Mouse (Mus musculus) forebrain, embryonic 14.5 days (tissue): ENCODE measurements around the gene Tmem120b. TPM values are rescaled to one million over a fixed set of nuclear protein-coding genes. Genes with fewer than 3 reads are reported as not detected.

Experiments
- ATAC-seq: fragments of 200-750 bp; cut with Nextera tagmentation; 2 replicates; pipeline ENCODE4 v1.8.0; 2017; ENCODE audit warnings: mild to moderate bottlenecking, moderate library complexity
- DNase-seq: peaks from one replicate; pipeline ENCODE4 v3.0.0-alpha.2; 2015; ENCODE audit warnings: low spot score
- H3K27ac ChIP-seq: fragments of 300-500 bp; sonication (generic); 2 replicates; pipeline ENCODE4 v1.5.1; 2014; ENCODE audit warnings: low read depth, mild to moderate bottlenecking, control low read depth, low read length, moderate library complexity
- H3K27me3 ChIP-seq: fragments of 300-500 bp; sonication (generic); replicated peaks from 2 replicates; pipeline ENCODE4 v1.6.1; 2014; ENCODE audit warnings: low read length, control low read depth, mixed read lengths; ENCODE audit not compliant: control insufficient read depth, insufficient read depth
- H3K36me3 ChIP-seq: fragments of 300-500 bp; sonication (generic); 2 replicates; pipeline ENCODE4 v1.6.1; 2014; ENCODE audit warnings: low read length, control low read depth; ENCODE audit not compliant: control insufficient read depth, insufficient read depth
- H3K4me1 ChIP-seq: fragments of 300-500 bp; sonication (generic); 2 replicates; pipeline ENCODE4 v1.6.1; 2014; ENCODE audit warnings: antibody characterized with exemption, low read length, control low read depth; ENCODE audit not compliant: control insufficient read depth, insufficient read depth
- H3K4me2 ChIP-seq: fragments of 300-500 bp; sonication (generic); 2 replicates; pipeline ENCODE4 v1.6.1; 2014; ENCODE audit warnings: mild to moderate bottlenecking, control low read depth, low read length
- H3K4me3 ChIP-seq: fragments of 300-500 bp; sonication (generic); 2 replicates; pipeline ENCODE4 v1.5.1; 2014; ENCODE audit warnings: low read depth, low read length, control low read depth
- H3K9ac ChIP-seq: fragments of 300-500 bp; sonication (generic); 2 replicates; pipeline ENCODE4 v1.6.1; 2014; ENCODE audit warnings: mild to moderate bottlenecking, low read length, control low read depth, moderate library complexity
- H3K9me3 ChIP-seq: fragments of 300-500 bp; sonication (generic); replicated peaks from 2 replicates; pipeline ENCODE4 v1.6.1; 2016; ENCODE audit warnings: low read length, control low read depth, mixed read lengths; ENCODE audit not compliant: control insufficient read depth
- WGBS: fragments of 180-500 bp; shearing (Covaris S2); extraction: QIAGEN DNeasy Blood & Tissue Kit; methylation state at CpG from one replicate; pipeline ENCODE4 v1.1.7; 2014; 5-methylcytosine and 5-hydroxymethylcytosine counted together
- polyA plus RNA-seq: library from polyadenylated mRNA; unstranded; fragments of >200 nt; fragmentation: Nextera tagmentation; extraction: Ambion mirVana; gene quantifications from 2 replicates; pipeline ENCODE4 v1.2.1, GENCODE M21; 2014

Tmem120b gene
- polyA plus RNA-seq, 1 experiment from 2014 or later = 8.1 TPM

- ATAC-seq (no peak), DNase-seq (peak; percentile 62)
- Histone ChIP-seq H3K4me2 (no peak overlapping the region), H3K4me1 (no peaks in the 10 kb centered on the region), H3K27ac (no peak overlapping the region), H3K27me3 (no peaks in the 10 kb centered on the region), H3K9me3 (no peaks in the 10 kb centered on the region), H3K36me3 (no peaks in the 10 kb centered on the region), H3K9ac (no peak overlapping the region; the same call in 1 of the 2 replicates), H3K4me3 (no peak overlapping the region)
- 75% methylated on average over 25 of the region's 25 CpGs for WGBS
Measured at GRCm38 (mm10) chr5:123094238-123094991, 26.2 kb downstream of the Tmem120b start.

- H3K4me1 ChIP-seq = no peaks in the 10 kb centered on the region
- no peak overlapping the region for H3K9ac ChIP-seq
- no peak overlapping the region for H3K4me3 ChIP-seq
- ATAC-seq (no peak), DNase-seq (no peak)
- no peaks in the 10 kb centered on the region for H3K36me3 ChIP-seq
- no peaks in the 10 kb centered on the region for H3K9me3 ChIP-seq
- H3K27ac ChIP-seq = no peak overlapping the region
- no peaks in the 10 kb centered on the region for H3K27me3 ChIP-seq
- 92% methylated on average over 8 of the region's 8 CpGs for WGBS
- no peak overlapping the region for H3K4me2 ChIP-seq
Measured at GRCm38 (mm10) chr5:123096299-123096698, 28.1 kb downstream of the Tmem120b start.

GRCm38 (mm10) chr5:123098487-123098886 is 30.3 kb downstream of the Tmem120b start:
- DNase-seq (no peak), ATAC-seq (no peak)
- 67% methylated on average over 2 of the region's 2 CpGs for WGBS
- H3K27ac ChIP-seq = no peak overlapping the region
- 0 out of 2 replicates have a peak, but pooled peaks cover 3% of the 10 kb centered on the region for H3K36me3 ChIP-seq
- H3K27me3 ChIP-seq = no peaks in the 10 kb centered on the region
- no peaks in the 10 kb centered on the region for H3K4me1 ChIP-seq
- H3K9me3 ChIP-seq = no peaks in the 10 kb centered on the region
- no peak overlapping the region for H3K4me3 ChIP-seq
- H3K4me2 ChIP-seq = no peak overlapping the region
- H3K9ac ChIP-seq = no peak overlapping the region

GRCm38 (mm10) chr5:123102376-123102775 is 34.2 kb downstream of the Tmem120b start:
- WGBS = 80% methylated on average over 7 of the region's 7 CpGs
- no peaks in the 10 kb centered on the region for H3K27me3 ChIP-seq
- H3K36me3 ChIP-seq = 0 out of 2 replicates have a peak, but pooled peaks cover 3% of the 10 kb centered on the region
- H3K4me2 ChIP-seq = no peak overlapping the region
- H3K4me3 ChIP-seq = no peak overlapping the region
- no peak for DNase-seq
- no peak for ATAC-seq
- H3K27ac ChIP-seq = no peak overlapping the region
- H3K4me1 ChIP-seq = no peaks in the 10 kb centered on the region
- no peaks in the 10 kb centered on the region for H3K9me3 ChIP-seq
- H3K9ac ChIP-seq = no peak overlapping the region

GRCm38 (mm10) chr5:123103556-123103955 is 35.3 kb downstream of the Tmem120b start:
- no peak overlapping the region for H3K27ac ChIP-seq
- H3K4me3 ChIP-seq = no peak overlapping the region
- H3K27me3 ChIP-seq = no peaks in the 10 kb centered on the region
- WGBS = 91% methylated on average over 8 of the region's 8 CpGs
- no peak overlapping the region for H3K4me2 ChIP-seq
- no peaks in the 10 kb centered on the region for H3K9me3 ChIP-seq
- no peaks in the 10 kb centered on the region for H3K4me1 ChIP-seq
- H3K9ac ChIP-seq = no peak overlapping the region
- ATAC-seq (no peak), DNase-seq (no peak)
- 0 out of 2 replicates have a peak, but pooled peaks cover 3% of the 10 kb centered on the region for H3K36me3 ChIP-seq

- WGBS = 83% methylated on average over 6 of the region's 6 CpGs
- H3K9ac ChIP-seq = no peak overlapping the region
- 0 out of 2 replicates have a peak, but pooled peaks cover 3% of the 10 kb centered on the region for H3K36me3 ChIP-seq
- peaks cover 7% of the 10 kb centered on the region for H3K4me1 ChIP-seq
- no peak overlapping the region for H3K4me3 ChIP-seq
- DNase-seq = no peak
- H3K27me3 ChIP-seq = no peaks in the 10 kb centered on the region
- ATAC-seq = no peak
- no peaks in the 10 kb centered on the region for H3K9me3 ChIP-seq
- no peak overlapping the region for H3K27ac ChIP-seq
- no peak overlapping the region for H3K4me2 ChIP-seq
Measured at GRCm38 (mm10) chr5:123104769-123105168, 36.6 kb downstream of the Tmem120b start.

DNA sequence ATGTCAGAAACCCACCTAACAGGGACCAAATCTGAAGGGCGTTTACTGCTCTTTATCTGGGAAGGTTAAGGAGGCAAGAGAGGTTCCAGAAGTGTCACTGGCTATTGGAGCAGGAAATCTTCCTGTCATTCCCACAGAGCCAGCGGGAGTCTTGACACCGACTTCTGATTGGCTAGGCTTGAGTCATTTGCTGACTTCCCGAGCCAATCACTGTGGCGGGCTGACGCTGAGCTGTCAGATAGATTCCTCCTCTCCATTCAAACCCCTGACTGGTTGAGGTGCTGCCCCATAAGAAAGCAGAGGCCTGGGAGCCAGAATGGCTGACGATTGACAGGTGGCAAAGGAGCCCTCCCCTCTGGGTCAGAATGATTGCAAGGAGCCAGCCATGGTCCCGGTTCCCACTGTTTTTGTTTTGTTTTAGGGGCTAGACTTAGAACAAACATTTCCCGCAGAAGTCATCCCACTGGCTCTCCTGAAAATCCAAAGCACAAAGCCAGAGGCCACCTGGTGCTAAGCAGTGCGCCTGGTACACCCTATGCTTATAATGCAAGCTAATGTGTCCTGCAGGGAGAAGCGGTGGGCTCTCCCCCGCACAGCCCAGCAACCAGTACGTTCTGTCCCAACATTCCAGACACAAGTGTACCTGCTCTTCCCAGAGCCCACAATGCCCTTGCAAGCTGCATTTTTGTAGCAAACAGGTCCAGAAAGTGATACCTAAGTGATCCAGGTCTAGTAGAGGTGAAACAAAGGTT is 41.4 kb downstream of the Tmem120b start:
- peaks cover 14% of the 10 kb centered on the region for H3K4me1 ChIP-seq
- no peaks in the 10 kb centered on the region for H3K9me3 ChIP-seq
- WGBS = 28% methylated on average over 13 of the region's 13 CpGs
- DNase-seq (peak; percentile 78), ATAC-seq (peak; percentile 85)
- H3K4me3 ChIP-seq = no peak overlapping the region
- no peaks in the 10 kb centered on the region for H3K27me3 ChIP-seq
- H3K4me2 ChIP-seq = peak overlapping the region; percentile 29
- peak overlapping the region; percentile 35; the same call in 1 of the 2 replicates for H3K27ac ChIP-seq
- no peak overlapping the region for H3K9ac ChIP-seq
- no peaks in the 10 kb centered on the region for H3K36me3 ChIP-seq

- DNase-seq (peak; percentile 73), ATAC-seq (peak; percentile 54; the same call in 1 of the 2 replicates)
- Histone ChIP-seq H3K36me3 (no peaks in the 10 kb centered on the region), H3K4me1 (peaks cover 14% of the 10 kb centered on the region), H3K27me3 (no peaks in the 10 kb centered on the region), H3K4me2 (peak overlapping the region; percentile 29; the same call in 1 of the 2 replicates), H3K27ac (peak overlapping the region; percentile 35; the same call in 1 of the 2 replicates), H3K9ac (no peak overlapping the region), H3K4me3 (no peak overlapping the region), H3K9me3 (no peaks in the 10 kb centered on the region)
- WGBS = 14% methylated on average over 13 of the region's 13 CpGs
Measured at GRCm38 (mm10) chr5:123110296-123110721, 42.1 kb downstream of the Tmem120b start.
